Mouse (Mus musculus): ENCODE measurements at regions not wholly inside any gene's neighbourhood (a gene's known extent, or its start where the extent isn't known, plus 50 kb on each side); places are given as distances from the start of the nearest gene placed in this dataset.
"Not testable (repeated sequence)": the region's sequence is repeated elsewhere in the genome, so short reads cannot be mapped to it uniquely, and the experiment has no call there.

DNA sequence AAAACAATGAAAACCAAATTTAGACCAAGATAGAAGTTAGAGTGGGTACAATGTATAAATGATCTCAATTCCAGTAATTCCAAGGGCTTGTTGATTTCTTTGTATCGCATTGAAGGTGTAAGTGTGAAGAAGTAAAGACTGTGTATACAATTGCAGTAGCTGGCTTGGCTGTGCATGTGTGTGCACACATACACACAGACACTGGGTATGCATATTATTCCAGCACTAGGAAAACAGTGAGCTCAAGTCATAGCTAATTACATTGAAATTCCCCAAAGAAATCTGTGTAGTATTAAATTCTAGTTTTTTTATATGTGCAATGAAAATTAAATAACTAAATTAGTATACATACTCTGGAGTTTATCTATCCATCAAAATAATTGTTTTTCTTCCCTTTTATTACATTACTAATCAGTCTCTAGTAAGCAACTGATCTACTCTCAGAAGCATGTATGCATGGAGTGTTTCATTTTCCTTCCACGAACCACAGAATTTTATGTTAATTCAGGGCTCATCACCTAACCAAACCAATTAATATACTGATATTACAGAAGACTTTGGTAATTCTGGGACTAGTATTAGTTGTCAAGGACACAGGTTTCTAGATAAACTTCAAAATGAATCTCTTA lies 56.5 kb downstream of the Gm8797 start:
- H3K9me3 ChIP-seq (ENCODE audit: control insufficient read depth, low read length) = no peaks in the 10 kb centered on the region
- no peaks in the 10 kb centered on the region for H3K4me1 ChIP-seq (ENCODE audit: control insufficient read depth, insufficient read depth, low read length)
- ATAC-seq (ENCODE audit: low FRiP score) (no peak), DNase-seq (ENCODE audit: low spot score, missing footprints) (no peak)
- WGBS = 82% methylated on average over 2 of the region's 2 CpGs
- H3K36me3 ChIP-seq (ENCODE audit: control insufficient read depth, insufficient read depth, low read length) = no peaks in the 10 kb centered on the region
- H3K4me3 ChIP-seq (ENCODE audit: low read depth, low read length) = no peak overlapping the region
- no peak overlapping the region for H3K27ac ChIP-seq (ENCODE audit: low read depth, low read length)
- no peaks in the 10 kb centered on the region for H3K27me3 ChIP-seq (ENCODE audit: control insufficient read depth, insufficient read depth, low read length)
- H3K4me2 ChIP-seq = no peak overlapping the region
- H3K9ac ChIP-seq (ENCODE audit: low read length) = no peak overlapping the region

DNA sequence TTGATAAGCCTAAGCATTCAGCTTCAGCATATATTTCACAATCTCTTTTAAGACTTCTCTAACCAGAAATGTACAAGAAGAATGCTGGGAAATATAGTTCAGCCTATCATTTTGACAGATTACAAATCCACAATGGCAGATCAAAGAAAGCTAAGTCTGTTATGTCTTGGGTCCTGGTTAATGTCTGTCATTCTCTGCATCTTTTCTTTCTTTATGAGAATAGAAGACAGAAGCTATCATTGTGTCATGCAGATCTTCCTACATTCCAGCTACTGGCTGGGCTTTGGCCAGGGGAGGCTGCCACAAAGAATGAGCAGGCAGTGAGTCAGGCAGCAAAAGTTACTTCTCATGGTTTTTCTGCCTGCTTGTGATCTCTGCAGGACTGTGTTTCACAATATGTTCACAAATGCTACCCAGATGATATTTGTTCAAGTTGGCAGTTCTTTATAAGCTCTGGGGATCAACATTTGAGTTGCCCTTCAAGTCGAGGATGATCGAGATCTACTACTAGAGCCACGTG lies 60.5 kb downstream of the Gm8797 start:
- no peaks in the 10 kb centered on the region for H3K4me1 ChIP-seq (ENCODE audit: control insufficient read depth, insufficient read depth, low read length)
- H3K27ac ChIP-seq (ENCODE audit: low read depth, low read length) = no peak overlapping the region
- no peak for ATAC-seq (ENCODE audit: low FRiP score)
- no peak overlapping the region for H3K9ac ChIP-seq (ENCODE audit: low read length)
- H3K9me3 ChIP-seq (ENCODE audit: control insufficient read depth, low read length) = no peaks in the 10 kb centered on the region
- no peak for DNase-seq (ENCODE audit: low spot score, missing footprints)
- H3K27me3 ChIP-seq (ENCODE audit: control insufficient read depth, insufficient read depth, low read length) = no peaks in the 10 kb centered on the region
- H3K4me3 ChIP-seq (ENCODE audit: low read depth, low read length) = no peak overlapping the region
- H3K4me2 ChIP-seq = no peak overlapping the region
- no peaks in the 10 kb centered on the region for H3K36me3 ChIP-seq (ENCODE audit: control insufficient read depth, insufficient read depth, low read length)
- 78% methylated on average over 3 of the region's 3 CpGs for WGBS

DNA sequence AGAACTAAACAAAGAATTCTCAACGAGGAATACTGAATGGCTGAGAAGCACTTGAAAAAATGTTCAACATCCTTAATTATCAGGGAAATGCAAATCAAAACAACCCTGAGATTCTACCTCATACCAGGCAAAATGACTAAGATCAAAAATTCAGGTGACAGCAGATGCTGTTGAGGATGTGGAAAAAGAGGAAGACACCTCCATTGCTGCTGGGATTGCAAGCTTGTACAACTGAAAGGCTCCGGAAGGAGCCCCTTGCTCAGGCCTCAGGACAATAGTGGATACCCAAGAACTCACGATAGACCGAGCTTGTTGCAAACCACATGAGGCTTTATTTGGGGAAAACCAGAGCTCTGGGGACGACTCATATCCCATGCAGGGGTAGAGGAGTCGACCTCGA lies 69.6 kb downstream of the Gm8797 start:
- not testable (repeated sequence) for ATAC-seq (ENCODE audit: low FRiP score); H3K36me3 ChIP-seq (ENCODE audit: control insufficient read depth, insufficient read depth, low read length); H3K9me3 ChIP-seq (ENCODE audit: control insufficient read depth, low read length); H3K4me2 ChIP-seq; H3K9ac ChIP-seq (ENCODE audit: low read length); DNase-seq (ENCODE audit: low spot score, missing footprints); H3K27ac ChIP-seq (ENCODE audit: low read depth, low read length); H3K27me3 ChIP-seq (ENCODE audit: control insufficient read depth, insufficient read depth, low read length); H3K4me1 ChIP-seq (ENCODE audit: control insufficient read depth, insufficient read depth, low read length); H3K4me3 ChIP-seq (ENCODE audit: low read depth, low read length)
- WGBS = 87% methylated on average over 7 of the region's 7 CpGs

- 33% methylated on average over 18 of the region's 20 CpGs for WGBS
- H3K4me1 ChIP-seq (ENCODE audit: control insufficient read depth, insufficient read depth, low read length); ATAC-seq (ENCODE audit: low FRiP score): not testable (repeated sequence)
Measured at GRCm38 (mm10) chr3:5860237-5860636, 109.6 kb downstream of the Gm8797 start.

GRCm38 (mm10) chr3:5870407-5870806 lies 119.8 kb downstream of the Gm8797 start:
- no peak overlapping the region for H3K9ac ChIP-seq (ENCODE audit: low read length)
- no peaks in the 10 kb centered on the region for H3K4me1 ChIP-seq (ENCODE audit: control insufficient read depth, insufficient read depth, low read length)
- H3K27ac ChIP-seq (ENCODE audit: low read depth, low read length) = no peak overlapping the region

More at GRCm38 (mm10) chr3:5860237-5860636, 109.6 kb downstream of the Gm8797 start:
- not testable (repeated sequence) for H3K36me3 ChIP-seq (ENCODE audit: control insufficient read depth, insufficient read depth, low read length); H3K9ac ChIP-seq (ENCODE audit: low read length); H3K4me2 ChIP-seq; H3K9me3 ChIP-seq (ENCODE audit: control insufficient read depth, low read length); H3K4me3 ChIP-seq (ENCODE audit: low read depth, low read length); DNase-seq (ENCODE audit: low spot score, missing footprints); H3K27ac ChIP-seq (ENCODE audit: low read depth, low read length); H3K27me3 ChIP-seq (ENCODE audit: control insufficient read depth, insufficient read depth, low read length)

GRCm38 (mm10) chr3:5879113-5879512 lies 128.5 kb downstream of the Gm8797 start:
- no peak overlapping the region for H3K27ac ChIP-seq (ENCODE audit: low read depth, low read length)
- H3K36me3 ChIP-seq (ENCODE audit: control insufficient read depth, insufficient read depth, low read length) = no peaks in the 10 kb centered on the region
- ATAC-seq (ENCODE audit: low FRiP score) (no peak), DNase-seq (ENCODE audit: low spot score, missing footprints) (no peak)
- H3K9me3 ChIP-seq (ENCODE audit: control insufficient read depth, low read length) = no peaks in the 10 kb centered on the region
- no peak overlapping the region for H3K9ac ChIP-seq (ENCODE audit: low read length)
- no peaks in the 10 kb centered on the region for H3K4me1 ChIP-seq (ENCODE audit: control insufficient read depth, insufficient read depth, low read length)
- no peak overlapping the region for H3K4me2 ChIP-seq
- no peak overlapping the region for H3K4me3 ChIP-seq (ENCODE audit: low read depth, low read length)
- H3K27me3 ChIP-seq (ENCODE audit: control insufficient read depth, insufficient read depth, low read length) = no peaks in the 10 kb centered on the region

More at GRCm38 (mm10) chr3:5870407-5870806, 119.8 kb downstream of the Gm8797 start:
- H3K4me3 ChIP-seq (ENCODE audit: low read depth, low read length) = no peak overlapping the region
- no peaks in the 10 kb centered on the region for H3K36me3 ChIP-seq (ENCODE audit: control insufficient read depth, insufficient read depth, low read length)
- H3K27me3 ChIP-seq (ENCODE audit: control insufficient read depth, insufficient read depth, low read length) = no peaks in the 10 kb centered on the region
- no peaks in the 10 kb centered on the region for H3K9me3 ChIP-seq (ENCODE audit: control insufficient read depth, low read length)
- ATAC-seq (ENCODE audit: low FRiP score) = no peak
- no peak for DNase-seq (ENCODE audit: low spot score, missing footprints)
- 88% methylated on average over 2 of the region's 2 CpGs for WGBS
- H3K4me2 ChIP-seq = no peak overlapping the region

- Histone ChIP-seq H3K4me3 (ENCODE audit: low read depth, low read length) (no peak overlapping the region), H3K36me3 (ENCODE audit: control insufficient read depth, insufficient read depth, low read length) (no peaks in the 10 kb centered on the region), H3K27me3 (ENCODE audit: control insufficient read depth, insufficient read depth, low read length) (no peaks in the 10 kb centered on the region), H3K9ac (ENCODE audit: low read length) (no peak overlapping the region), H3K4me2 (no peak overlapping the region), H3K4me1 (ENCODE audit: control insufficient read depth, insufficient read depth, low read length) (no peaks in the 10 kb centered on the region), H3K27ac (ENCODE audit: low read depth, low read length) (no peak overlapping the region), H3K9me3 (ENCODE audit: control insufficient read depth, low read length) (no peaks in the 10 kb centered on the region)
- WGBS = 83% methylated on average over 1 of the region's 1 CpGs
- ATAC-seq (ENCODE audit: low FRiP score) (no peak), DNase-seq (ENCODE audit: low spot score, missing footprints) (no peak)
Measured at GRCm38 (mm10) chr3:5917536-5917935, 166.9 kb downstream of the Gm8797 start.

DNA sequence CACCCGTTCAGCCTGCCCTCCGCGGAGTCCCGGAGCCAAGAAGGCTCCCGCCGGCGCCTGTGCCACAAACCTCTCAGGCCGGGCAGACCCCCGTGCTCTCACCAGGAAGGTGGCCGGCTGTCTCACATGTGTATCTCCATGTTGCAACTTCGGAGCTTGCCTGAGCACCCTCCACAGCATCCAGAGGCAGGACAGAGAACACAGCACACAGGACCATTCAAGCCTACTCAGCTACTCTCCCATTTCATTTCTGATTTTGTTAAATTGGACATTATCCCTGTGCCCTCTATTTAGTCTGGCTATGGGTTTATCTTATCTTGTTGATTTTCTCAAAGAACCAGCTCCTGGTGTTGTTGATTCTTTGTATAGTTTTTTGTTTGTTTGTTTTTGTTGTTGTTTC lies 199.6 kb downstream of the Gm8797 start:
- H3K36me3 ChIP-seq (ENCODE audit: control insufficient read depth, insufficient read depth, low read length); DNase-seq (ENCODE audit: low spot score, missing footprints); H3K4me3 ChIP-seq (ENCODE audit: low read depth, low read length); H3K9ac ChIP-seq (ENCODE audit: low read length); H3K9me3 ChIP-seq (ENCODE audit: control insufficient read depth, low read length); ATAC-seq (ENCODE audit: low FRiP score); H3K27ac ChIP-seq (ENCODE audit: low read depth, low read length); H3K27me3 ChIP-seq (ENCODE audit: control insufficient read depth, insufficient read depth, low read length); H3K4me1 ChIP-seq (ENCODE audit: control insufficient read depth, insufficient read depth, low read length); H3K4me2 ChIP-seq: not testable (repeated sequence)
- 88% methylated on average over 11 of the region's 11 CpGs for WGBS

DNA sequence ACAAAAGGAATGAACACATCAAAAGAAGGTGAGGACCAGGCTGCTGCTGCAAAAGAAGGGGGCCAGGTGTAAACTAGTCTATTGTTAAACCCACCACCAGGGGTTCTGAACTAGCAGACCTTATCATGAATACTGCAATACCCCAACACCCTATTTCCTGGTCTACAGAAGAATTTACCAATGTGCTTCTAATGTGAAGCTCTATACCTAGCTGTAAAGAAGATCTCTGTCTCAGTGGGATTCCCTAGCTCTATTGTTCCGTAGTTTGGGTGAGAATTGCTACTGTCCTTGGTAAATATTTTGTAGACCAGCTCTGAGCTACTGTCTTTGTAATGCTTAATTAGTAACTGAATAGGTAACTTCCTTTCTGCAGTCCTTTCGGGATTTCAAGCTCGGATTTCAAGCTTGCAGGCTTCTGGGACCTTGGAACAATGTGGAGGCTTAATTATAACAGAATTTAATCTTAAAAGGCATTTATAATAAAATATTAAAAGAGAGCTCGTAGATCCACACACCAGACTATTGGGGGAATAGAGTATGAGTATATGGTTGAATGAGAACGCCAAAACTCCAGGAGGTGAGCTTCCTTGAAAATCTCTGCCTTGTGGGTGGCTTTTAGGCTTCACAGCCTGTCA lies 238.5 kb downstream of the Gm8797 start:
- H3K27ac ChIP-seq (ENCODE audit: low read depth, low read length); H3K4me2 ChIP-seq; ATAC-seq (ENCODE audit: low FRiP score); H3K4me1 ChIP-seq (ENCODE audit: control insufficient read depth, insufficient read depth, low read length); H3K9me3 ChIP-seq (ENCODE audit: control insufficient read depth, low read length); H3K36me3 ChIP-seq (ENCODE audit: control insufficient read depth, insufficient read depth, low read length); DNase-seq (ENCODE audit: low spot score, missing footprints); H3K4me3 ChIP-seq (ENCODE audit: low read depth, low read length); H3K27me3 ChIP-seq (ENCODE audit: control insufficient read depth, insufficient read depth, low read length); H3K9ac ChIP-seq (ENCODE audit: low read length): not testable (repeated sequence)
- 81% methylated on average over 5 of the region's 5 CpGs for WGBS
